ENCODE assay signal across 18 mouse cellular contexts in genomic region chr13:104563019-104563418, GRCm38 (mm10).
A peak's percentile ranks its signal among the peaks of the same experiment; 100 is the strongest.
DNase-seq lines count a peak whose midpoint lies in the region; ATAC-seq and TF ChIP-seq lines count a peak whose summit lies in the region.
"Had no signal": no experiment of that assay in that cellular context is flagged by ENCODE, and none has a peak within 500 bp of the region (broad histone marks: within the 10 kb centered on the region; RNA-seq: fewer than 3 reads in every experiment).

No protein-coding gene starts in this region.

- TF ChIP-seq POLR2A in embryonic fibroblast, embryonic 13.5 days (IDR thresholded peaks at IDR 0.05; ENCODE audit: low read depth, low read length), result no peak

- no peaks in the 10 kb centered on the region; the same call in 1 of the 2 replicates for H3K4me1 ChIP-seq in embryonic facial prominence, embryonic 11.5 days (ENCODE audit: control insufficient read depth, insufficient read depth, low read length)
- peaks cover 9% of the 10 kb centered on the region for H3K4me1 ChIP-seq in embryonic fibroblast, embryonic 13.5 days (ENCODE audit: control insufficient read depth, insufficient read depth, low read length)
- peaks cover 12% of the 10 kb centered on the region for H3K4me1 ChIP-seq in limb, embryonic 11.5 days (ENCODE audit: control insufficient read depth, insufficient read depth, low read length)
- H3K4me1 ChIP-seq in liver, postnatal 0 days (ENCODE audit: insufficient read depth), result no peaks in the 10 kb centered on the region
- H3K4me1 ChIP-seq in heart, embryonic 10.5 days, result peaks cover 3% of the 10 kb centered on the region; the same call in 1 of the 2 replicates
- H3K4me1 ChIP-seq in heart, embryonic 12.5 days (replicated peaks), result 0 out of 2 replicates have a peak, but pooled peaks cover 7% of the 10 kb centered on the region
- H3K4me1 ChIP-seq: intestine, embryonic 15.5 days had no signal

- H3K4me3 ChIP-seq in embryonic facial prominence, embryonic 11.5 days (ENCODE audit: low read depth, low read length), result no peak overlapping the region
- H3K4me3 ChIP-seq in embryonic fibroblast, embryonic 13.5 days (ENCODE audit: insufficient read depth, low read length), result no peak overlapping the region
- no peak overlapping the region for H3K4me3 ChIP-seq in limb, embryonic 11.5 days (ENCODE audit: low read depth, low read length)
- H3K4me3 ChIP-seq in liver, postnatal 0 days (ENCODE audit: low read depth, low read length), result no peak overlapping the region
- no peak overlapping the region for H3K4me3 ChIP-seq in heart, embryonic 10.5 days
- H3K4me3 ChIP-seq in heart, embryonic 12.5 days, result no peak overlapping the region
- H3K4me3 ChIP-seq: forebrain, embryonic 15.5 days; hindbrain, embryonic 10.5 days; intestine, embryonic 15.5 days had no signal

- H3K4me2 ChIP-seq in embryonic facial prominence, embryonic 11.5 days (ENCODE audit: low read depth, low read length), result no peak overlapping the region
- H3K4me2 ChIP-seq in limb, embryonic 11.5 days (ENCODE audit: low read depth, severe bottlenecking), result no peak overlapping the region
- no peak overlapping the region for H3K4me2 ChIP-seq in liver, postnatal 0 days (ENCODE audit: low read depth, low read length)
- H3K4me2 ChIP-seq in heart, embryonic 12.5 days, result no peak overlapping the region
- H3K4me2 ChIP-seq: forebrain, embryonic 15.5 days; heart, embryonic 11.5 days; hindbrain, embryonic 14.5 days; intestine, embryonic 15.5 days had no signal

- no peak for TF ChIP-seq CTCF in embryonic fibroblast, embryonic 13.5 days (IDR thresholded peaks at IDR 0.05; ENCODE audit: borderline replicate concordance, insufficient read depth, low read length)
- no peak for TF ChIP-seq CTCF in liver, postnatal 0 days (IDR thresholded peaks at IDR 0.05; ENCODE audit: low read depth)

- H3K9me3 ChIP-seq in embryonic facial prominence, embryonic 11.5 days (replicated peaks; ENCODE audit: control insufficient read depth, low read length), result no peaks in the 10 kb centered on the region
- H3K9me3 ChIP-seq in limb, embryonic 11.5 days (ENCODE audit: control insufficient read depth, low read length), result no peaks in the 10 kb centered on the region
- no peaks in the 10 kb centered on the region for H3K9me3 ChIP-seq in liver, postnatal 0 days (ENCODE audit: low read length)
- no peaks in the 10 kb centered on the region for H3K9me3 ChIP-seq in heart, embryonic 10.5 days
- no peaks in the 10 kb centered on the region for H3K9me3 ChIP-seq in heart, embryonic 12.5 days (replicated peaks)
- H3K9me3 ChIP-seq: forebrain, embryonic 15.5 days; hindbrain, embryonic 10.5 days; intestine, embryonic 15.5 days had no signal

- no peak for TF ChIP-seq EP300 in liver, postnatal 0 days (IDR thresholded peaks at IDR 0.05; ENCODE audit: low read depth)

- peak; percentile 61; the same call in 1 of the 2 replicates for ATAC-seq in embryonic facial prominence, embryonic 11.5 days (replicated peaks; ENCODE audit: insufficient number of reproducible peaks, low FRiP score, low TSS enrichment, low read depth)
- 0 out of 2 replicates have a peak, but pooled peaks have one; percentile 64 for ATAC-seq in limb, embryonic 11.5 days (ENCODE audit: insufficient number of reproducible peaks, low FRiP score, low TSS enrichment, low read depth)
- ATAC-seq in liver, postnatal 0 days, result no peak
- ATAC-seq in heart, embryonic 12.5 days (ENCODE audit: insufficient number of reproducible peaks, low FRiP score), result no peak
- ATAC-seq: forebrain, embryonic 15.5 days; intestine, embryonic 15.5 days had no signal

- H3K9ac ChIP-seq in embryonic facial prominence, embryonic 11.5 days (replicated peaks; ENCODE audit: low read length), result no peak overlapping the region
- H3K9ac ChIP-seq in limb, embryonic 11.5 days (ENCODE audit: low read length), result no peak overlapping the region
- no peak overlapping the region for H3K9ac ChIP-seq in liver, postnatal 0 days (replicated peaks)
- H3K9ac ChIP-seq in heart, embryonic 12.5 days, result no peak overlapping the region
- H3K9ac ChIP-seq: forebrain, embryonic 15.5 days; hindbrain, embryonic 14.5 days; intestine, embryonic 15.5 days had no signal

- DNase-seq in NIH3T3 (ENCODE audit: low read depth), result peak; percentile 37
- peak; percentile 68 for DNase-seq in embryonic facial prominence, embryonic 11.5 days (ENCODE audit: low spot score)
- no peak for DNase-seq in limb, embryonic 11.5 days (ENCODE audit: low spot score)
- DNase-seq in liver, postnatal 0 days, result no peak
- DNase-seq in heart, embryonic 10.5 days (ENCODE audit: low spot score), result no peak
- DNase-seq: adrenal gland, adult 2 months; adrenal gland, postnatal 36 days; embryo, embryonic 11 days; gastrocnemius, postnatal 14 days; kidney, adult 18-20 months had no signal

- H3K27ac ChIP-seq in embryonic facial prominence, embryonic 11.5 days (replicated peaks; ENCODE audit: low read depth, low read length), result no peak overlapping the region; the same call in 1 of the 2 replicates
- peak overlapping the region; percentile 45 for H3K27ac ChIP-seq in embryonic fibroblast, embryonic 13.5 days (ENCODE audit: insufficient read depth, low read length)
- peak overlapping the region; percentile 47 for H3K27ac ChIP-seq in limb, embryonic 11.5 days (replicated peaks; ENCODE audit: low read depth, low read length)
- H3K27ac ChIP-seq in liver, postnatal 0 days (ENCODE audit: low read depth), result no peak overlapping the region
- H3K27ac ChIP-seq in heart, embryonic 10.5 days, result no peak overlapping the region
- H3K27ac ChIP-seq in heart, embryonic 12.5 days (ENCODE audit: poor library complexity, severe bottlenecking), result no peak overlapping the region
- H3K27ac ChIP-seq: forebrain, embryonic 15.5 days; hindbrain, embryonic 10.5 days; hindbrain, embryonic 14.5 days; intestine, embryonic 15.5 days had no signal

- H3K36me3 ChIP-seq in embryonic facial prominence, embryonic 11.5 days (replicated peaks; ENCODE audit: control insufficient read depth, insufficient read depth, low read depth, low read length), result no peaks in the 10 kb centered on the region
- no peaks in the 10 kb centered on the region for H3K36me3 ChIP-seq in limb, embryonic 11.5 days (ENCODE audit: control insufficient read depth, insufficient read depth, low read length)
- H3K36me3 ChIP-seq in liver, postnatal 0 days (replicated peaks; ENCODE audit: insufficient read depth, low read length), result no peaks in the 10 kb centered on the region
- no peaks in the 10 kb centered on the region for H3K36me3 ChIP-seq in heart, embryonic 10.5 days
- H3K36me3 ChIP-seq in heart, embryonic 12.5 days, result no peaks in the 10 kb centered on the region
- H3K36me3 ChIP-seq: forebrain, embryonic 15.5 days; hindbrain, embryonic 10.5 days; intestine, embryonic 15.5 days had no signal

- H3K27me3 ChIP-seq in embryonic facial prominence, embryonic 11.5 days (ENCODE audit: control insufficient read depth, insufficient read depth, low read length), result no peaks in the 10 kb centered on the region
- no peaks in the 10 kb centered on the region for H3K27me3 ChIP-seq in limb, embryonic 11.5 days (ENCODE audit: control insufficient read depth, insufficient read depth, low read length)
- no peaks in the 10 kb centered on the region for H3K27me3 ChIP-seq in liver, postnatal 0 days (ENCODE audit: insufficient read depth, low read length)
- no peaks in the 10 kb centered on the region for H3K27me3 ChIP-seq in heart, embryonic 10.5 days (ENCODE audit: insufficient read depth, poor library complexity, severe bottlenecking)
- H3K27me3 ChIP-seq in heart, embryonic 12.5 days (replicated peaks), result no peaks in the 10 kb centered on the region
- H3K27me3 ChIP-seq: CH12.LX; forebrain, embryonic 15.5 days; intestine, embryonic 15.5 days had no signal

- 27% methylated on average over 2 of the region's 2 CpGs for WGBS in embryonic facial prominence, embryonic 11.5 days
- 7% methylated on average over 2 of the region's 2 CpGs for WGBS in limb, embryonic 11.5 days
- 56% methylated on average over 2 of the region's 2 CpGs for WGBS in liver, postnatal 0 days (ENCODE audit: insufficient replicate concordance)
- WGBS in heart, embryonic 10.5 days, result 63% methylated on average over 2 of the region's 2 CpGs
- 51% methylated on average over 2 of the region's 2 CpGs for WGBS in heart, embryonic 12.5 days

Comparison
In these comparisons a context has a peak if more than half of its experiments do, and no peak if none do; other contexts are left out.
1. DNase-seq: peak in NIH3T3 (single experiment) and embryonic facial prominence, embryonic 11.5 days (single experiment); none in limb, embryonic 11.5 days (single experiment), liver, postnatal 0 days (single experiment) and heart, embryonic 10.5 days (single experiment).
2. ATAC-seq: peak in embryonic facial prominence, embryonic 11.5 days (single experiment) and limb, embryonic 11.5 days (single experiment); none in liver, postnatal 0 days (single experiment) and heart, embryonic 12.5 days (single experiment).
3. H3K27ac ChIP-seq: peak in embryonic fibroblast, embryonic 13.5 days (single experiment) and limb, embryonic 11.5 days (single experiment); none in embryonic facial prominence, embryonic 11.5 days (single experiment), liver, postnatal 0 days (single experiment), heart, embryonic 10.5 days (single experiment) and heart, embryonic 12.5 days (single experiment).